Mouse (Mus musculus): ENCODE measurements around the gene Polr2l.

GRCm38 (mm10) chr7:141466607-141467148, 8.3 kb downstream of the Polr2l start:
- no peak for TF ChIP-seq CTCF (IDR thresholded peaks at IDR 0.05; ENCODE audit: low read depth, low read length)
- no peak for TF ChIP-seq POLR2A (IDR thresholded peaks at IDR 0.05; ENCODE audit: borderline replicate concordance, low read depth, low read length)
